Mouse (Mus musculus) thymus, adult 2 months (tissue): Measurements from ENCODE around the gene Tmem170b.

Experiments used
- CTCF ChIP-seq: fragments of 200-500 bp; IDR thresholded peaks from 2 replicates; pipeline ENCODE4 v1.5.1; 2012; ENCODE audit warnings: mild to moderate bottlenecking, control low read depth, low read length, moderate library complexity, borderline replicate concordance; ENCODE audit not compliant: control insufficient read depth, poor library complexity, insufficient read depth; ENCODE audit errors: extremely low read depth
- POLR2A ChIP-seq: fragments of 200-500 bp; IDR thresholded peaks from 2 replicates; pipeline ENCODE4 v1.6.1; 2012; ENCODE audit warnings: mild to moderate bottlenecking, low read length, control low read depth, moderate library complexity; ENCODE audit not compliant: control insufficient read depth, poor library complexity, insufficient read depth; ENCODE audit errors: extremely low read depth

DNA sequence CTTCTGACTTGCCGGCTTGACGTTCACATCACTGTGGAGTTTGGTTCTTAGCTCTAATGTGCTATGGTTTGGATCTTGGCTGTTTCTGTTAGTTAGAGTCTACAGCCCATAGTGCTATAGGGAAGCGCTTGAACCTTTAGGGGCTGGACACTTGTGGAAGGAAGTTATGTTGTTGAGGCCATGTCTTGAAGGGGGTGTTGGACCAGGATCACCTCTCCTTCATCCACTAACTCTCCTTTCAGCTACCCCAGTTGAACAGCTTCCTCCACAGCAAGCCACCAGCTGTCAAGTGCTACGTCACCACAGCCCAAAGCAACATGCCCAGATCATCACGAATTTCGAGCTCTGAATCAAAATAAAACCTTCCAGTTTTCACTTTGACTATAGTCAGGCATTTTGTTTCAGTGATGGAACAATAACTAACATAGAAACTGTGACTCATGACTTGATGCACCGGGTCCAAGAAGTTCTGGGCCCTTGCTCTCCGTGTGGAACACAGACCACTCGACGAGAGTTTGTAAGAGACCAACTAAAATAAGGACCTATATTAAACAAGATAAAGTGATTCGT is 65.5 kb downstream of the Tmem170b start:
- TF ChIP-seq POLR2A = no peak
- no peak for TF ChIP-seq CTCF
